Mouse (Mus musculus): Measurements from ENCODE around the gene Mss51.

The Mss51 gene

GRCm38 (mm10) chr14:20496603-20497002, at the start of gene Mss51:
Gene Mss51 (minus strand): TSS chr14:20496901.
- DNase-seq (ENCODE audit: low read depth, low spot score) = no peak

- peak; percentile 89 for DNase-seq (ENCODE audit: low read depth, low spot score)
Observed at GRCm38 (mm10) chr14:20546415-20546814, 49.7 kb upstream of the Mss51 start, which contains the start of gene Ppp3cb. Gene Ppp3cb (minus strand): TSS chr14:20546573.

- peak; percentile 24 for DNase-seq (ENCODE audit: low read depth, low spot score)
Observed at GRCm38 (mm10) chr14:20545529-20546331, 49.0 kb upstream of the Mss51 start.

GRCm38 (mm10) chr14:20544467-20545411, 48.0 kb upstream of the Mss51 start:
- DNase-seq (ENCODE audit: low read depth, low spot score) = no peak

GRCm38 (mm10) chr14:20529643-20530042, 32.9 kb upstream of the Mss51 start:
- DNase-seq (ENCODE audit: low read depth, low spot score) = no peak

- DNase-seq (ENCODE audit: low read depth, low spot score) = no peak
Observed at GRCm38 (mm10) chr14:20520179-20520578, 23.5 kb upstream of the Mss51 start.

- DNase-seq (ENCODE audit: low read depth, low spot score) = no peak
Observed at GRCm38 (mm10) chr14:20508424-20508823, 11.7 kb upstream of the Mss51 start.

GRCm38 (mm10) chr14:20502966-20503365, 6.3 kb upstream of the Mss51 start:
- DNase-seq (ENCODE audit: low read depth, low spot score) = no peak

- DNase-seq (ENCODE audit: low read depth, low spot score) = no peak
Observed at GRCm38 (mm10) chr14:20499982-20500381, 3.3 kb upstream of the Mss51 start.

- no peak for DNase-seq (ENCODE audit: low read depth, low spot score)
Observed at GRCm38 (mm10) chr14:20486031-20486430, 10.7 kb downstream of the Mss51 start.

GRCm38 (mm10) chr14:20482051-20482751, 14.5 kb downstream of the Mss51 start:
- DNase-seq (ENCODE audit: low read depth, low spot score) = no peak

- DNase-seq (ENCODE audit: low read depth, low spot score) = no peak
Observed at GRCm38 (mm10) chr14:20481211-20481610, 15.5 kb downstream of the Mss51 start.

- DNase-seq (ENCODE audit: low read depth, low spot score) = no peak
Observed at GRCm38 (mm10) chr14:20480195-20480579, 16.5 kb downstream of the Mss51 start.

- peak; percentile 24 for DNase-seq (ENCODE audit: low read depth, low spot score)
Observed at GRCm38 (mm10) chr14:20479291-20480194, 17.2 kb downstream of the Mss51 start, which contains the start of gene Anxa7. Gene Anxa7 (minus strand): TSS chr14:20480133.

GRCm38 (mm10) chr14:20478801-20479200, 17.9 kb downstream of the Mss51 start:
- DNase-seq (ENCODE audit: low read depth, low spot score) = no peak

- no peak for DNase-seq (ENCODE audit: low read depth, low spot score)
Observed at GRCm38 (mm10) chr14:20478385-20478784, 18.3 kb downstream of the Mss51 start.

GRCm38 (mm10) chr14:20477261-20478025, 19.3 kb downstream of the Mss51 start:
- no peak for DNase-seq (ENCODE audit: low read depth, low spot score)

GRCm38 (mm10) chr14:20460216-20460615, 36.5 kb downstream of the Mss51 start:
- no peak for DNase-seq (ENCODE audit: low read depth, low spot score)

- no peak for DNase-seq (ENCODE audit: low read depth, low spot score)
Observed at GRCm38 (mm10) chr14:20458378-20458777, 38.3 kb downstream of the Mss51 start.

GRCm38 (mm10) chr14:20452929-20453328, 43.8 kb downstream of the Mss51 start:
- DNase-seq (ENCODE audit: low read depth, low spot score) = no peak
